ENCODE assay signal across 8 mouse cellular contexts in genomic region chr6:83439781-83440180, GRCm38 (mm10). TPM values are rescaled to one million over a fixed set of nuclear protein-coding genes. Genes with fewer than 3 reads are reported as not detected.
DNase-seq lines count a peak whose midpoint lies in the region; ATAC-seq and TF ChIP-seq lines count a peak whose summit lies in the region.

No protein-coding gene starts in this region.

- H3K4me3 ChIP-seq in heart, embryonic 12.5 days, result peak overlapping the region; percentile 71
- H3K4me3 ChIP-seq in cerebellum, adult 2 months (replicated peaks; ENCODE audit: insufficient read depth, low read depth, low read length), result peak overlapping the region; percentile 99
- peak overlapping the region; percentile 94 for H3K4me3 ChIP-seq in left cerebral cortex, adult 2 months
- peak overlapping the region; percentile 92 for H3K4me3 ChIP-seq in olfactory bulb, adult 2 months (ENCODE audit: insufficient read depth, low read depth, low read length)

- H3K9ac ChIP-seq in heart, embryonic 12.5 days, result peak overlapping the region; percentile 81

- no peak for DNase-seq in heart, postnatal 25 days (ENCODE audit: low spot score)
- DNase-seq in cerebellum, adult 2 months, result peak; percentile 66 to 67
- peak; percentile 47 to 59 for DNase-seq in frontal cortex, postnatal 14 days (ENCODE audit: low spot score in 2 of 2)
- peak; percentile 44 to 48 for DNase-seq in left cerebral cortex, adult 2 months (ENCODE audit: extremely low spot score in 1 of 2, low spot score in 2 of 2)
- no peak for DNase-seq in embryo, embryonic 10.5 days (ENCODE audit: low spot score)
- DNase-seq in adrenal gland, postnatal 14 days, result no peak

- peaks cover 88% of the 10 kb centered on the region for H3K4me1 ChIP-seq in heart, embryonic 12.5 days (replicated peaks)
- peaks cover 26% of the 10 kb centered on the region for H3K4me1 ChIP-seq in cerebellum, adult 2 months (ENCODE audit: control insufficient read depth, insufficient read depth, low read length)
- peaks cover 55% of the 10 kb centered on the region for H3K4me1 ChIP-seq in olfactory bulb, adult 2 months (ENCODE audit: control insufficient read depth, insufficient read depth, low read length)

- peak overlapping the region; percentile 78 for H3K4me2 ChIP-seq in heart, embryonic 12.5 days

- no peak for TF ChIP-seq POLR2A in cerebellum, adult 2 months (IDR thresholded peaks at IDR 0.05; ENCODE audit: borderline replicate concordance, insufficient read depth, low read length)
- TF ChIP-seq POLR2A in olfactory bulb, adult 2 months (IDR thresholded peaks at IDR 0.05; ENCODE audit: insufficient read depth, low read depth, low read length), result no peak

- no peaks in the 10 kb centered on the region for H3K9me3 ChIP-seq in heart, embryonic 12.5 days (replicated peaks)

- ATAC-seq in heart, embryonic 12.5 days (ENCODE audit: insufficient number of reproducible peaks, low FRiP score), result no peak

- no peaks in the 10 kb centered on the region for H3K27me3 ChIP-seq in heart, embryonic 12.5 days (replicated peaks)
- no peaks in the 10 kb centered on the region for H3K27me3 ChIP-seq in cerebellum, adult 2 months (ENCODE audit: control insufficient read depth, insufficient read depth, low read length)

- no peak for TF ChIP-seq CTCF in cerebellum, adult 2 months (IDR thresholded peaks at IDR 0.05; ENCODE audit: borderline replicate concordance, insufficient read depth, low read depth, low read length)
- TF ChIP-seq CTCF in left cerebral cortex, adult 2 months (IDR thresholded peaks at IDR 0.05), result no peak
- no peak for TF ChIP-seq CTCF in olfactory bulb, adult 2 months (IDR thresholded peaks at IDR 0.05; ENCODE audit: insufficient read depth, low read depth, low read length)

- 70% methylated on average over 5 of the region's 5 CpGs for WGBS in heart, embryonic 12.5 days
- 3% methylated on average over 5 of the region's 5 CpGs for WGBS in cerebellum, adult 2 months
- WGBS in olfactory bulb, adult 2 months, result 8% methylated on average over 5 of the region's 5 CpGs

- intact Hi-C loops in heart, postnatal 25 days (cut with DNase I), result loop anchor here (2.0 kb wide), 1 partner anchor 27 kb away; no protein-coding TSS in a partner anchor
- intact Hi-C loops in left cerebral cortex, adult 2 months (cut with DNase I), result loop anchor here (1.0 to 2.0 kb wide), 3 partner anchors 27 to 67 kb away; partner anchors contain the start of gene Dguok

- H3K36me3 ChIP-seq in heart, embryonic 12.5 days, result peaks cover 20% of the 10 kb centered on the region

- no peak overlapping the region for H3K27ac ChIP-seq in heart, embryonic 12.5 days (ENCODE audit: poor library complexity, severe bottlenecking)
- peak overlapping the region; percentile 93 for H3K27ac ChIP-seq in cerebellum, adult 2 months (ENCODE audit: insufficient read depth, low read length)
- peak overlapping the region; percentile 93 for H3K27ac ChIP-seq in left cerebral cortex, adult 2 months
- peak overlapping the region; percentile 87 for H3K27ac ChIP-seq in olfactory bulb, adult 2 months (ENCODE audit: insufficient read depth, low read depth, low read length)

RNA-seq across cellular contexts. Expression of gene Tet3, which starts 19.1 kb away (rescaled TPM):
- polyA plus RNA-seq in heart, embryonic 12.5 days (2016; fragmentation: Nextera tagmentation; extraction: Ambion mirVana), result 31.3 and 33.6 TPM in 2 replicates
- 10 to 100 TPM; 32.6 to 40.8 TPM for total RNA-seq in heart, postnatal 25 days (2021)
- polyA plus RNA-seq in cerebellum, adult 2 months (2012; rRNA removed), result 22.5 and 24.7 TPM in 2 replicates
- 10 to 100 TPM; 74.6 to 90.0 TPM for total RNA-seq in left cerebral cortex, adult 2 months (2021)
- polyA plus RNA-seq in olfactory bulb, adult 2 months (2012; ENCODE audit: insufficient read depth, insufficient read length, low replicate concordance, missing spikeins), result 65.6 and 107 TPM in 2 replicates
- 49.9 and 61.8 TPM in 2 replicates for total RNA-seq in adrenal gland, postnatal 14 days (2021)

Comparison
In these comparisons a context has a peak if more than half of its experiments do, and no peak if none do; other contexts are left out.
1. DNase-seq: peak in cerebellum, adult 2 months (2 of 2), frontal cortex, postnatal 14 days (2 of 2) and left cerebral cortex, adult 2 months (2 of 2); none in heart, postnatal 25 days (single experiment), embryo, embryonic 10.5 days (single experiment) and adrenal gland, postnatal 14 days (single experiment).
2. Peak in every context shown above with its lines, with median percentiles within 50 percentile points of each other: H3K4me3 ChIP-seq.